Mouse (Mus musculus): ENCODE data around the gene Pmf1. TPM values are rescaled to one million over a fixed set of nuclear protein-coding genes. Genes with fewer than 3 reads are reported as not detected.
A peak's percentile ranks its signal among the peaks of the same experiment; 100 is the strongest.

Gene Pmf1
- polyA plus RNA-seq, 1 experiment = 117 TPM

DNA sequence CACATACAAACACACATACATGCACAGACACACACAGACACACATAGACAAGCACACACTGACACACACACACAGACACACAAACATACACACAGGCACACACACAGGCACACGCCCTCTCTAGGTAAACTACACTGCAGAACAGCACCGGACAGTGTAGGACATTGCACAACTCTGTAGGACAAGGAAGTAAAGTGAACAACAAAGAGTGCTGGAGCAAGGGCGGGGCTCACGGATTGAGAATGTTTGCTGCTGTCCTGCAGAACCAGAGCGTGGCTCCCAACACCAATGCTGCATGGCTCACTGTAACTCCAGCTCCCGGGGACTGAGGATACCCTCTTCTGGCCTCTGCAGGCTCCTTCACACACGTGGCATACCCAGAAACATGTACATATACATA, 32.8 kb upstream of the Pmf1 start:
- H3K4me3 ChIP-seq (ENCODE audit: insufficient read depth, poor library complexity, severe bottlenecking) = no peak overlapping the region
- H3ac ChIP-seq (ENCODE audit: control insufficient read depth, insufficient read length, low read depth) = no peak overlapping the region
- TF ChIP-seq MYOD1 (IDR thresholded peaks at IDR 0.05; ENCODE audit: control insufficient read depth, insufficient read length, low read depth) = no peak
- no peak for TF ChIP-seq FOSL1 (IDR thresholded peaks at IDR 0.05; ENCODE audit: insufficient read depth, low read length, poor library complexity, severe bottlenecking)
- no peak for TF ChIP-seq MAX (IDR thresholded peaks at IDR 0.05)
- TF ChIP-seq USF1 (IDR thresholded peaks at IDR 0.05; ENCODE audit: low read depth) = no peak
- no peak for TF ChIP-seq MYOG (IDR thresholded peaks at IDR 0.05; ENCODE audit: control insufficient read depth, extremely low read depth, insufficient read length)
- peak; percentile 56 for TF ChIP-seq CEBPB (IDR thresholded peaks at IDR 0.05; ENCODE audit: low read depth)
- no peaks in the 10 kb centered on the region for H3K79me3 ChIP-seq (ENCODE audit: low read depth)
- no peaks in the 10 kb centered on the region for H3K27me3 ChIP-seq (ENCODE audit: control insufficient read depth, insufficient read depth, insufficient read length)
- H3K79me2 ChIP-seq (ENCODE audit: control insufficient read depth, insufficient read depth) = no peaks in the 10 kb centered on the region
- H3K36me3 ChIP-seq (ENCODE audit: control insufficient read depth, insufficient read depth) = no peaks in the 10 kb centered on the region

DNA sequence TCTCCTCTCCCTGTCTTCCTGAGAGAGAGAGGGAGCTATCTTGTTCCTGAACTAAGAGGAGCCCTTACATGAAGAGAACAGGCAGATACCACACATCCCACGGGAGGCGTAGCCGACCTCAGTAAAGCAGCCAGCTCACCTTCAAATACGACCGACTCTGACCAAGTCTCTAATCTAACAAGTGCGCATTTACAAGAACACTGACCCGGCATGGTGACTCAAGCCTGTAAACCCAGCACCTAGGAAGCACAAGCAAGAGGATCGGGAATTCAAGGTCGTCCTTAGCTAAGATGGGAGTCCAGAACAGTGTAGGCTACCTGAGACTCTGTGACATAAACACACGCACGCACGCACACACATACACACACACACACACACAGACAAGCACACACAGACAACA, 32.4 kb upstream of the Pmf1 start:
- H3ac ChIP-seq (ENCODE audit: control insufficient read depth, insufficient read length, low read depth) = no peak overlapping the region
- no peaks in the 10 kb centered on the region for H3K27me3 ChIP-seq (ENCODE audit: control insufficient read depth, insufficient read depth, insufficient read length)
- no peaks in the 10 kb centered on the region for H3K79me3 ChIP-seq (ENCODE audit: low read depth)
- H3K4me3 ChIP-seq (ENCODE audit: insufficient read depth, poor library complexity, severe bottlenecking) = no peak overlapping the region
- TF ChIP-seq USF1 (IDR thresholded peaks at IDR 0.05; ENCODE audit: low read depth) (no peak), MYOD1 (IDR thresholded peaks at IDR 0.05; ENCODE audit: control insufficient read depth, insufficient read length, low read depth) (no peak), MAX (IDR thresholded peaks at IDR 0.05) (no peak), MYOG (IDR thresholded peaks at IDR 0.05; ENCODE audit: control insufficient read depth, extremely low read depth, insufficient read length) (no peak), CTCF (IDR thresholded peaks at IDR 0.05; ENCODE audit: control insufficient read depth, insufficient read depth, insufficient read length) (no peak), FOSL1 (IDR thresholded peaks at IDR 0.05; ENCODE audit: insufficient read depth, low read length, poor library complexity, severe bottlenecking) (no peak), CEBPB (IDR thresholded peaks at IDR 0.05; ENCODE audit: low read depth) (no peak)
- no peaks in the 10 kb centered on the region for H3K79me2 ChIP-seq (ENCODE audit: control insufficient read depth, insufficient read depth)
- H3K36me3 ChIP-seq (ENCODE audit: control insufficient read depth, insufficient read depth) = no peaks in the 10 kb centered on the region

DNA sequence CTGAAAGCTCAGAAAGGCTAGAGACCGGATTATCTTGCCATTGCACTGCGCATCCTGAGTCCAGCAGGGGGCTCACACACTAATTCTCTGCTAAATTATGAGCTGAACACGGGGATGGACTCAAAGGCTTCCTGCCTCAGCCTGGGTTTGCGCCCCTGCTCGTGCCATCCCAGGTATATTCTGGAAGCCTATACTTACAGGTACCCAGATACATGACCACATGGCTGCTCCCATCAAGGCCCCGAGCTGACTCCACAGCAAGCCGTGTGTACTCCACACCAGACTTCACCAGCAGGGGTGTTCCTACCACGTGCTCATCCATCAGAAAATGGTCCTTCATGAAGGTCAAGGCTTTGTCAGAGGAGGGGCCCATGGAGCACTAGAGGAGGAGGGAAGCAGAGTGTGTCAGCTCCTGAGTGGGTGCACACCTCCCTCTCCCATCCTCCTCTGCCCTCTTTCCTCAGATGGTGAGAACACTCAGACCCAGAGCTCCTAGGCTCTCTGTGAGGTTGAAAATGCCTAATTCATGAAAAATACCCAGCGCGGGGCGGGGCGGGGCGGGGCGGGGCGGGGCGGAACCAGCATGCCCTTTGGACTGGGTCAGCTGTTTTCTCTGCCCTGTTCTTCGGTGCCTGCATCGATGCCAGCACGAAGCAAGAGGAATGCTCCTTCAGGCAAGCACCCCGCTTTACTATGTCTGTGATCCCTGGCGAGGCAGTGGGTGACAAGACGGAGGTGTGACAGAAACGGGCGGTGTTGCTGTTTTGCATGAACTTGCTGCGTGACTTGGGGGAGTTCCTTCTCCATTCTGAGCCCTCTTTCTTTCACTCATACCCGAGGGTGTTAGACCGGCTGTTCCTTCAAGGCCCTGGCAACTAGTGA, 30.6 kb upstream of the Pmf1 start:
- H3K79me3 ChIP-seq (ENCODE audit: low read depth) = no peaks in the 10 kb centered on the region

DNA sequence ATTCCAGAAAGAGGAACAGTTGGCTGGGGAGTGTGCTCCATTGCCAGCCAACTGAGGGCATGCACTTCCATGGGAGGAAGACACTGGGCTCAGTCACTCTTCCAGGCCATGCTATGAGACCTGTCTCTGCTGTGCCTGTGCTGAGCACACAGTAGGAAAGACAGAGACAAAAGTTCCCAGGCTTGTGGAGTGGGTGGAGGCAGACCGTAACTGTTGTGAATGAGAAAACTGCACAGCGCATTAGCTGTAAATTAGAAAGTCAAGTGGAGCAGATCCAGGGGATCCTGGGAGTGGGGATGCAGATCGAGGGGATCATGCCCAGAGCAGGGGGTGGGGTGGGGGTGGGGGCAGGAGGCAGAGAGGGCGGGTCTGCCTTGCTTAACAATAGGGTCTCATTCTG, 29.5 kb upstream of the Pmf1 start:
- Histone ChIP-seq H3K27me3 (ENCODE audit: control insufficient read depth, insufficient read depth, insufficient read length) (no peaks in the 10 kb centered on the region), H3ac (ENCODE audit: control insufficient read depth, insufficient read length, low read depth) (no peak overlapping the region), H3K79me3 (ENCODE audit: low read depth) (no peaks in the 10 kb centered on the region), H3K79me2 (ENCODE audit: control insufficient read depth, insufficient read depth) (no peaks in the 10 kb centered on the region), H3K36me3 (ENCODE audit: control insufficient read depth, insufficient read depth) (no peaks in the 10 kb centered on the region), H3K4me3 (ENCODE audit: insufficient read depth, poor library complexity, severe bottlenecking) (no peak overlapping the region)
- TF ChIP-seq MAX (IDR thresholded peaks at IDR 0.05) = no peak
- TF ChIP-seq MYOD1 (IDR thresholded peaks at IDR 0.05; ENCODE audit: control insufficient read depth, insufficient read length, low read depth) = no peak
- no peak for TF ChIP-seq FOSL1 (IDR thresholded peaks at IDR 0.05; ENCODE audit: insufficient read depth, low read length, poor library complexity, severe bottlenecking)
- no peak for TF ChIP-seq USF1 (IDR thresholded peaks at IDR 0.05; ENCODE audit: low read depth)
- no peak for TF ChIP-seq MYOG (IDR thresholded peaks at IDR 0.05; ENCODE audit: control insufficient read depth, extremely low read depth, insufficient read length)
- no peak for TF ChIP-seq CTCF (IDR thresholded peaks at IDR 0.05; ENCODE audit: control insufficient read depth, insufficient read depth, insufficient read length)
- TF ChIP-seq CEBPB (IDR thresholded peaks at IDR 0.05; ENCODE audit: low read depth) = no peak

More for the DNA sequence above, 30.6 kb upstream of the Pmf1 start:
- Histone ChIP-seq H3K27me3 (ENCODE audit: control insufficient read depth, insufficient read depth, insufficient read length) (no peaks in the 10 kb centered on the region), H3K36me3 (ENCODE audit: control insufficient read depth, insufficient read depth) (no peaks in the 10 kb centered on the region), H3K79me2 (ENCODE audit: control insufficient read depth, insufficient read depth) (no peaks in the 10 kb centered on the region), H3K4me3 (ENCODE audit: insufficient read depth, poor library complexity, severe bottlenecking) (no peak overlapping the region), H3ac (ENCODE audit: control insufficient read depth, insufficient read length, low read depth) (peak overlapping the region; percentile 41)
- TF ChIP-seq USF1 (IDR thresholded peaks at IDR 0.05; ENCODE audit: low read depth) (peak; percentile 30), MAX (IDR thresholded peaks at IDR 0.05) (peak; percentile 79), CTCF (IDR thresholded peaks at IDR 0.05; ENCODE audit: control insufficient read depth, insufficient read depth, insufficient read length) (no peak)

DNA sequence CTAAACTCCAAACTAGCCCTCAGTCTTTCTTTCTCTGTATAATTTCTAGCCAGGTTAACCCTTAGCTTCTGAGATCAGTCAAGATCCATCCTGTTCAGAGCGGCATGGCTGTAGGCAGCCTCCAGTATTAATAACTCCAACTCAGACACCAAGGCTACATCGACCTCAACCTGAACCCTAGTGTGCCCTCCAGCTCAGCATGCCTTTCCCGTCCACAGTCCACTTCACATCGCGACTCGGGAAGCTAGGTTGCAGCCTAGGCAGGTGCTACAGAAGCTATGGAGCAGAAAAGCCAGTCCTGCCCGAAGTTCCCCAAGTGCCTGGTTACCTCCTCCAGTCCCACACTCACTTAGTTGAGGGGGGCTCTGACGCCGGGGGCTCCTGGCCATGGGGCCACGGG, 27.3 kb upstream of the Pmf1 start:
- Histone ChIP-seq H3ac (ENCODE audit: control insufficient read depth, insufficient read length, low read depth) (no peak overlapping the region), H3K79me2 (ENCODE audit: control insufficient read depth, insufficient read depth) (no peaks in the 10 kb centered on the region), H3K4me3 (ENCODE audit: insufficient read depth, poor library complexity, severe bottlenecking) (no peak overlapping the region), H3K27me3 (ENCODE audit: control insufficient read depth, insufficient read depth, insufficient read length) (no peaks in the 10 kb centered on the region), H3K79me3 (ENCODE audit: low read depth) (no peaks in the 10 kb centered on the region), H3K36me3 (ENCODE audit: control insufficient read depth, insufficient read depth) (no peaks in the 10 kb centered on the region)
- TF ChIP-seq MYOD1 (IDR thresholded peaks at IDR 0.05; ENCODE audit: control insufficient read depth, insufficient read length, low read depth) (no peak), MAX (IDR thresholded peaks at IDR 0.05) (no peak), CEBPB (IDR thresholded peaks at IDR 0.05; ENCODE audit: low read depth) (no peak), FOSL1 (IDR thresholded peaks at IDR 0.05; ENCODE audit: insufficient read depth, low read length, poor library complexity, severe bottlenecking) (no peak), CTCF (IDR thresholded peaks at IDR 0.05; ENCODE audit: control insufficient read depth, insufficient read depth, insufficient read length) (no peak), USF1 (IDR thresholded peaks at IDR 0.05; ENCODE audit: low read depth) (no peak), MYOG (IDR thresholded peaks at IDR 0.05; ENCODE audit: control insufficient read depth, extremely low read depth, insufficient read length) (no peak)
